Mouse (Mus musculus) CD4-positive naive resting alpha-beta T cell, adult 57 days (primary cell): ENCODE measurements around the gene Pafah2. TPM values are rescaled to one million over a fixed set of nuclear protein-coding genes. Genes with fewer than 3 reads are reported as not detected.

ENCODE experiments used
- total RNA-seq: library from RNA; stranded (reverse); gene quantifications from one replicate; pipeline ENCODE4 v1.2.4, GENCODE M21; 2023

The Pafah2 gene
- 3.2 TPM for total RNA-seq

DNA sequence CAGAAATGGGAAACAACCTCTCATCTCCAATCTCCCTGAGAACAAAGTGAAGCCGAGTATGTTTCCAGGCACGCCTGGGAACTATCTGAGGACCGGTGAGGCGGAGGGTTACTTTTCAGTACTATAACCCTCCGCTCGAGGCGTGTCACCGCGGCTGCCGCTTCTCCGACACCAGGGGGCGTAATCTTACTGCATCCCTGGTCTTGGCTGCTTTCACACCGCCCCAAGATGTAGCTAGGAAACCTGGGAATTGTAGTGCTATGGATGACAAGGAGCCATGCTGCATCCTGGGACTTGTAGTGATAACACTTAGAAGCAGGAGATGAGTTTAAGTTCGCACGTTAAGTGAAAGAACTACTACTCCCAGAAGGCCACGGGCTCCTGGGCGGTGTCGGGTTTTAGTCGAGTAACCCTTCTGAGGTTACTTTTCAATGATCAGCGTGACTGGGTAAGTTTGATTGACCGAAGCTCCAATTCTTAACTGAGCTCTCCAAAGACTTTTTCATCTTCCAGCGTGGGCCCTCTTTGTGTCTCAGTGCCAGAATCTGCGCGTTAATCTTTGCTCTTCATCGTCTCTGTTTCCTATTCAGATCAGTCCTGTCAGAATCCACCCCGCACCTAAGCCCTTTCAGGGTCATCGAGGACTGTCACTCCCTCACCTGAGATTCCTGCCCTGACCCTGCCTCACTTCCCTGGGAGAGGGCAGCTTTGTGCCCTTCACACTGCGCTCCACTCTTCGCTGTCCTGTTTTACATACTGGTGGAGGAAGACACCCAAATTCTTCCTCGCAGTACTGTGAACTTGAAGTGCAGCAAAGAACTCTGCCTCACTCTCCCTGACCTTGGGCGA lies at the start of gene Pafah2:
Pafah2 (plus strand) TSS at position 344 of the 849 bp plus-strand sequence.

DNA sequence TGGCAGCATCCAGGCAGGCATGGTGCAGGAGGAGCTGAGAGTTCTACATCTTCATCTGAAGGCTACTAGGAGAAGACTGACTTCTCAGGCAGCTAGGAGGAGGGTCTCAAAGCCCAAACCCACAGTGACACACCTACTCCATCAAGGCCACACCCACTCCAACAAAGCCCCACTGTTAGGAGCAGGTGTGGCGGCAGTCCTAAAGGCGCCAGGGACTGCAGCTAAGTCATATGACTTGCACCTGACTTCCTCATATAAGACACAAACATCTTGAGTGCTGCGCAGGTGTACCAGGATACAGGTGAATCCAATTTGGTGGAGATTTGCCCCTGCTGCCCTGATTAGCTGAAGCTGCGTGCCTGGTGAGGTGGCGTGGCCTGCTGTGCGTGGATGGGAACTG lies 12.4 kb upstream of the Pafah2 start, which contains the start of gene Extl1:
Extl1 (minus strand) TSS at position 101 of the 400 bp plus-strand sequence.

DNA sequence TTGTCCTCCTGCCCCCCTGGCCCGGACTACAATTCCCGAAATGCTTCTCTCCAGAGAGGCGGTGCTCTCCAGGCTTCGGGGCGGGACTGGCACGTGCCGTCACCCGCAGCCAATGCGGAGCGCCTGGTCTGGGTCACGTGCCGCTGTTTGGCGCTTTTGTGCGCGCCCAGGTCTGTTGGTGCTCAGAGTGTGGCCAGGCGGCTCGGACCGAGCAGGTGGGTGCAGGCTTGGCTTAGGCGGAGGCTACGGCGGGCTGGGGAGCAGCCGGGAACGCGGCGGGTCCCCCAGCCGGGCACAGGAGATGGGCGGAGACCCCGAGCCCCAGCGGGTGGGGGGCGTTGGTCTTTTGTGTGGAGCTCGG lies 72.1 kb downstream of the Pafah2 start, which contains the start of gene Stmn1:
Stmn1 (plus strand) TSS at position 106 of the 361 bp plus-strand sequence.

Other genes with a start within 250 kb of the Pafah2 start
- gene Cep85, start 209.2 kb upstream of the Pafah2 start, total RNA-seq, result 25.1 TPM
- not detected for gene Gm7534, start 193.3 kb upstream of the Pafah2 start, total RNA-seq
- gene Catsper4, start 168.9 kb upstream of the Pafah2 start, total RNA-seq, result not detected
- gene Cnksr1, start 157.9 kb upstream of the Pafah2 start, total RNA-seq, result 0.62 TPM
- gene E130218I03Rik, start 152.7 kb upstream of the Pafah2 start, total RNA-seq, result not detected
- 23.0 TPM for gene Zfp593, start 150.7 kb upstream of the Pafah2 start, total RNA-seq
- gene Gm30191, start 149.4 kb upstream of the Pafah2 start, total RNA-seq, result not detected
- not detected for gene Grrp1, start 142.2 kb upstream of the Pafah2 start, total RNA-seq
- gene Pdik1l, start 108.4 kb upstream of the Pafah2 start, total RNA-seq, result 15.4 TPM
- gene Trim63, start 81.2 kb upstream of the Pafah2 start, total RNA-seq, result not detected
- not detected for gene Slc30a2, start 53.1 kb upstream of the Pafah2 start, total RNA-seq
- gene Extl1, start 12.5 kb upstream of the Pafah2 start, total RNA-seq, result 1.1 TPM
- gene Stmn1, start 72.0 kb downstream of the Pafah2 start, total RNA-seq, result 43.3 TPM
- gene Paqr7, start 100.4 kb downstream of the Pafah2 start, total RNA-seq, result 32.7 TPM
- gene Aunip, start 114.7 kb downstream of the Pafah2 start, total RNA-seq, result not detected
- gene Mtfr1l, start 139.1 kb downstream of the Pafah2 start, total RNA-seq, result 47.8 TPM
- gene Selenon, start 155.8 kb downstream of the Pafah2 start, total RNA-seq, result 2.0 TPM